In the genomic region with DNA sequence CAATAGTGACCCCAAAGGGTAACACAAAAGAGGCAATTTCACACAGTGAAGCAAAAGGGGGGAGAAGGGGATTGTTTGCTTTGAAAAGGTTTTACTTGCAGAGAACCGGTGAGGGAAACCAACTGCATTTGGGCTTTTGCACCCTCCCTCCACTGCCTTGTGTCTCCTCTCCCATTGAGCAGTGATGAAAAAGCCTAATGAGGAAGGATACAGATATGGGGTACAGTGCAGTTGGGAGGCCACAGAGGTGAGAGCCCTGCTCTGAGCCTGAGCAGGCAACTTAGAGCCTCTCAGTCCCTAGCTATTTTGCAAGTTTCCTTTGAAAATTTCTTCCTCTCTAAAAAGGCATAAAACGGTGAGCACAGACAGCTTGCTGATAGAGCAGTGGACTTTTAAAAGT, we compare ENCODE assay signal across 15 mouse cellular contexts.
DNase-seq lines count a peak whose midpoint lies in the region; ATAC-seq lines count a peak whose summit lies in the region.
"Had no signal": no experiment of that assay in that cellular context is flagged by ENCODE, and none has a peak within 500 bp of the region (broad histone marks: within the 10 kb centered on the region; RNA-seq: fewer than 3 reads in every experiment).

No protein-coding gene starts in this region.

- H3K4me1 ChIP-seq in neural tube, embryonic 11.5 days (ENCODE audit: control insufficient read depth, insufficient read depth, low read length): peaks cover 2% of the 10 kb centered on the region; the same call in 1 of the 2 replicates
- peaks cover 7% of the 10 kb centered on the region; the same call in 1 of the 2 replicates for H3K4me1 ChIP-seq in hindbrain, embryonic 16.5 days (ENCODE audit: control insufficient read depth, insufficient read depth, low read depth, low read length)
- peaks cover 5% of the 10 kb centered on the region for H3K4me1 ChIP-seq in midbrain, embryonic 14.5 days (ENCODE audit: control insufficient read depth, insufficient read depth, low read length)
- H3K4me1 ChIP-seq: heart, embryonic 13.5 days; liver, embryonic 12.5 days; megakaryocyte, embryonic 14.5 days had no signal

- H3K4me2 ChIP-seq in neural tube, embryonic 11.5 days (ENCODE audit: low read depth): no peak overlapping the region
- H3K4me2 ChIP-seq in hindbrain, embryonic 16.5 days (ENCODE audit: low read length): no peak overlapping the region
- no peak overlapping the region for H3K4me2 ChIP-seq in midbrain, embryonic 14.5 days (ENCODE audit: low read length)
- H3K4me2 ChIP-seq: heart, embryonic 13.5 days; liver, embryonic 12.5 days had no signal

- no peaks in the 10 kb centered on the region for H3K27me3 ChIP-seq in neural tube, embryonic 11.5 days (ENCODE audit: control insufficient read depth, insufficient read depth, low read length)
- no peaks in the 10 kb centered on the region for H3K27me3 ChIP-seq in hindbrain, embryonic 16.5 days (replicated peaks; ENCODE audit: control insufficient read depth, insufficient read depth, low read length)
- H3K27me3 ChIP-seq in midbrain, embryonic 14.5 days (ENCODE audit: control insufficient read depth, insufficient read depth, low read length): no peaks in the 10 kb centered on the region
- H3K27me3 ChIP-seq: CH12.LX; heart, embryonic 13.5 days; liver, embryonic 12.5 days; megakaryocyte, embryonic 14.5 days had no signal

- WGBS in neural tube, embryonic 11.5 days: 28% methylated on average over 2 of the region's 2 CpGs
- 17% methylated on average over 2 of the region's 2 CpGs for WGBS in hindbrain, embryonic 16.5 days
- WGBS in midbrain, embryonic 14.5 days: 10% methylated on average over 2 of the region's 2 CpGs

- no peak overlapping the region for H3K4me3 ChIP-seq in neural tube, embryonic 11.5 days (ENCODE audit: low read depth, low read length)
- H3K4me3 ChIP-seq in hindbrain, embryonic 16.5 days (ENCODE audit: low read length): no peak overlapping the region
- no peak overlapping the region for H3K4me3 ChIP-seq in midbrain, embryonic 14.5 days (replicated peaks; ENCODE audit: low read depth, low read length)
- H3K4me3 ChIP-seq: heart, embryonic 13.5 days; liver, embryonic 12.5 days had no signal

- ATAC-seq in neural tube, embryonic 11.5 days (ENCODE audit: insufficient read depth, low FRiP score, low TSS enrichment): peak; percentile 31; the same call in 1 of the 2 replicates
- peak; percentile 34; the same call in 1 of the 2 replicates for ATAC-seq in hindbrain, embryonic 16.5 days
- ATAC-seq in midbrain, embryonic 14.5 days (ENCODE audit: low FRiP score, low TSS enrichment): peak; percentile 37; the same call in 1 of the 2 replicates
- ATAC-seq: liver, embryonic 12.5 days had no signal

- no peak overlapping the region for H3K9ac ChIP-seq in neural tube, embryonic 11.5 days (ENCODE audit: low read length)
- H3K9ac ChIP-seq in hindbrain, embryonic 16.5 days (ENCODE audit: low read depth, low read length): no peak overlapping the region
- H3K9ac ChIP-seq in midbrain, embryonic 14.5 days (replicated peaks; ENCODE audit: low read length): no peak overlapping the region
- H3K9ac ChIP-seq: heart, embryonic 13.5 days; liver, embryonic 12.5 days had no signal

- no peak overlapping the region for H3K27ac ChIP-seq in neural tube, embryonic 11.5 days (ENCODE audit: low read depth, low read length)
- no peak overlapping the region for H3K27ac ChIP-seq in hindbrain, embryonic 16.5 days (ENCODE audit: low read depth, low read length)
- peak overlapping the region; percentile 21 for H3K27ac ChIP-seq in midbrain, embryonic 14.5 days (replicated peaks; ENCODE audit: low read depth, low read length)
- H3K27ac ChIP-seq: heart, embryonic 13.5 days; liver, embryonic 12.5 days had no signal

- H3K36me3 ChIP-seq in neural tube, embryonic 11.5 days (ENCODE audit: control insufficient read depth, insufficient read depth, low read length): no peaks in the 10 kb centered on the region
- H3K36me3 ChIP-seq in hindbrain, embryonic 16.5 days (ENCODE audit: control insufficient read depth, insufficient read depth, low read length): no peaks in the 10 kb centered on the region
- H3K36me3 ChIP-seq in midbrain, embryonic 14.5 days (ENCODE audit: control insufficient read depth, insufficient read depth, low read length): no peaks in the 10 kb centered on the region
- H3K36me3 ChIP-seq: heart, embryonic 13.5 days; liver, embryonic 12.5 days had no signal

- DNase-seq in neural tube, embryonic 11.5 days (ENCODE audit: low spot score): no peak
- no peak for DNase-seq in neural tube, embryonic 10.5 days (ENCODE audit: extremely low spot score, low spot score)
- DNase-seq in midbrain, embryonic 14.5 days: no peak
- no peak for DNase-seq in gastrocnemius, postnatal 10 days
- no peak for DNase-seq in cerebellum, adult 8-10 months
- no peak for DNase-seq in ovary, postnatal 36 days (ENCODE audit: low spot score)
- no peak for DNase-seq in gastrocnemius, adult 8-10 months (ENCODE audit: low spot score in 2 of 2)
- DNase-seq: gastrocnemius, postnatal 36 days; kidney, adult 2 months; kidney, postnatal 4 days had no signal

- H3K9me3 ChIP-seq in neural tube, embryonic 11.5 days (ENCODE audit: control insufficient read depth, low read length): no peaks in the 10 kb centered on the region
- H3K9me3 ChIP-seq in hindbrain, embryonic 16.5 days (ENCODE audit: control insufficient read depth, low read length): no peaks in the 10 kb centered on the region
- no peaks in the 10 kb centered on the region for H3K9me3 ChIP-seq in midbrain, embryonic 14.5 days (ENCODE audit: control insufficient read depth, low read length)
- H3K9me3 ChIP-seq: heart, embryonic 13.5 days had no signal
